ENCODE assay signal across 19 mouse cellular contexts in genomic region chr3:121819693-121820200, GRCm38 (mm10). TPM values are rescaled to one million over a fixed set of nuclear protein-coding genes. Genes with fewer than 3 reads are reported as not detected.
DNase-seq lines count a peak whose midpoint lies in the region; ATAC-seq and TF ChIP-seq lines count a peak whose summit lies in the region.
"Had no signal": no experiment of that assay in that cellular context is flagged by ENCODE, and none has a peak within 500 bp of the region (broad histone marks: within the 10 kb centered on the region; RNA-seq: fewer than 3 reads in every experiment).

No protein-coding gene starts in this region.

- H3K4me3 ChIP-seq in midbrain, embryonic 11.5 days (ENCODE audit: low read depth, low read length), result no peak overlapping the region
- H3K4me3 ChIP-seq in midbrain, postnatal 0 days (ENCODE audit: low read depth, low read length), result no peak overlapping the region
- no peak overlapping the region for H3K4me3 ChIP-seq in intestine, postnatal 0 days (ENCODE audit: low read depth, low read length)
- H3K4me3 ChIP-seq in stomach, embryonic 16.5 days (replicated peaks; ENCODE audit: low read length), result no peak overlapping the region
- H3K4me3 ChIP-seq in cerebellum, adult 2 months (replicated peaks; ENCODE audit: insufficient read depth, low read depth, low read length), result no peak overlapping the region
- H3K4me3 ChIP-seq in midbrain, embryonic 13.5 days (replicated peaks), result no peak overlapping the region
- H3K4me3 ChIP-seq in forebrain, embryonic 16.5 days (replicated peaks; ENCODE audit: low read length), result no peak overlapping the region
- H3K4me3 ChIP-seq: embryonic facial prominence, embryonic 13.5 days; forebrain, embryonic 12.5 days; heart, embryonic 12.5 days; hindbrain, embryonic 10.5 days had no signal

- no peak overlapping the region for H3K9ac ChIP-seq in midbrain, embryonic 11.5 days (ENCODE audit: low read length)
- H3K9ac ChIP-seq in midbrain, postnatal 0 days (replicated peaks; ENCODE audit: low read length, poor library complexity, severe bottlenecking), result no peak overlapping the region
- no peak overlapping the region for H3K9ac ChIP-seq in intestine, postnatal 0 days (ENCODE audit: low read depth, low read length)
- no peak overlapping the region for H3K9ac ChIP-seq in stomach, embryonic 16.5 days (ENCODE audit: low read length)
- no peak overlapping the region for H3K9ac ChIP-seq in midbrain, embryonic 13.5 days (replicated peaks)
- H3K9ac ChIP-seq in forebrain, embryonic 16.5 days (replicated peaks; ENCODE audit: low read depth, low read length), result no peak overlapping the region
- H3K9ac ChIP-seq: embryonic facial prominence, embryonic 13.5 days; forebrain, embryonic 12.5 days; forebrain, postnatal 0 days; heart, embryonic 12.5 days; hindbrain, embryonic 14.5 days had no signal

- peak; percentile 61 for DNase-seq in midbrain, embryonic 11.5 days (ENCODE audit: low spot score, missing footprints)
- no peak for DNase-seq in midbrain, postnatal 0 days (ENCODE audit: low spot score)
- no peak for DNase-seq in cerebellum, adult 2 months
- DNase-seq: adrenal gland, adult 8-10 months; adrenal gland, postnatal 36 days; cerebellum, adult 9-10 months; cerebellum, postnatal 36 days; forebrain, postnatal 0 days; gastrocnemius, postnatal 14 days had no signal

- TF ChIP-seq POLR2A in cerebellum, adult 2 months (IDR thresholded peaks at IDR 0.05; ENCODE audit: borderline replicate concordance, insufficient read depth, low read length), result no peak

- no peaks in the 10 kb centered on the region for H3K9me3 ChIP-seq in midbrain, embryonic 11.5 days (ENCODE audit: control insufficient read depth, low read length)
- no peaks in the 10 kb centered on the region for H3K9me3 ChIP-seq in midbrain, postnatal 0 days (ENCODE audit: low read length)
- no peaks in the 10 kb centered on the region for H3K9me3 ChIP-seq in intestine, postnatal 0 days (ENCODE audit: control insufficient read depth)
- no peaks in the 10 kb centered on the region for H3K9me3 ChIP-seq in stomach, embryonic 16.5 days (replicated peaks; ENCODE audit: control insufficient read depth, low read length)
- H3K9me3 ChIP-seq in midbrain, embryonic 13.5 days, result no peaks in the 10 kb centered on the region
- no peaks in the 10 kb centered on the region for H3K9me3 ChIP-seq in forebrain, embryonic 16.5 days (ENCODE audit: control insufficient read depth, low read length)
- H3K9me3 ChIP-seq: embryonic facial prominence, embryonic 13.5 days; forebrain, embryonic 12.5 days; heart, embryonic 12.5 days; hindbrain, embryonic 10.5 days had no signal

- no peak for ATAC-seq in midbrain, embryonic 11.5 days (ENCODE audit: low FRiP score)
- ATAC-seq in midbrain, postnatal 0 days (ENCODE audit: low FRiP score), result no peak
- peak; percentile 37; the same call in 1 of the 2 replicates for ATAC-seq in intestine, postnatal 0 days
- ATAC-seq in stomach, embryonic 16.5 days (ENCODE audit: insufficient read depth, low FRiP score), result no peak
- ATAC-seq in midbrain, embryonic 13.5 days, result no peak
- ATAC-seq in forebrain, embryonic 16.5 days, result no peak
- ATAC-seq: forebrain, postnatal 0 days had no signal

- no peak overlapping the region for H3K27ac ChIP-seq in midbrain, embryonic 11.5 days (ENCODE audit: low read depth, low read length)
- H3K27ac ChIP-seq in midbrain, postnatal 0 days (ENCODE audit: low read depth, low read length), result no peak overlapping the region
- peak overlapping the region; percentile 57; the same call in 1 of the 2 replicates for H3K27ac ChIP-seq in intestine, postnatal 0 days (ENCODE audit: low read depth, low read length)
- peak overlapping the region; percentile 82 for H3K27ac ChIP-seq in stomach, embryonic 16.5 days (ENCODE audit: low read length)
- H3K27ac ChIP-seq in cerebellum, adult 2 months (ENCODE audit: insufficient read depth, low read length), result no peak overlapping the region
- H3K27ac ChIP-seq in midbrain, embryonic 13.5 days, result no peak overlapping the region
- H3K27ac ChIP-seq in forebrain, embryonic 16.5 days (ENCODE audit: low read length), result no peak overlapping the region
- H3K27ac ChIP-seq: embryonic facial prominence, embryonic 13.5 days; forebrain, embryonic 12.5 days; hindbrain, embryonic 10.5 days; hindbrain, embryonic 14.5 days had no signal

- no peak overlapping the region for H3K4me2 ChIP-seq in midbrain, embryonic 11.5 days
- H3K4me2 ChIP-seq in midbrain, postnatal 0 days (ENCODE audit: low read depth, low read length, poor library complexity, severe bottlenecking), result no peak overlapping the region
- H3K4me2 ChIP-seq in intestine, postnatal 0 days (replicated peaks; ENCODE audit: low read depth), result no peak overlapping the region
- no peak overlapping the region for H3K4me2 ChIP-seq in stomach, embryonic 16.5 days (ENCODE audit: low read depth, low read length)
- H3K4me2 ChIP-seq in midbrain, embryonic 13.5 days (replicated peaks), result no peak overlapping the region
- no peak overlapping the region for H3K4me2 ChIP-seq in forebrain, embryonic 16.5 days (ENCODE audit: low read length)
- H3K4me2 ChIP-seq: embryonic facial prominence, embryonic 13.5 days; forebrain, embryonic 12.5 days; heart, embryonic 12.5 days; hindbrain, embryonic 14.5 days had no signal

- no peak for TF ChIP-seq CTCF in midbrain, postnatal 0 days (IDR thresholded peaks at IDR 0.05)
- TF ChIP-seq CTCF in intestine, postnatal 0 days (IDR thresholded peaks at IDR 0.05; ENCODE audit: low read depth), result no peak
- no peak for TF ChIP-seq CTCF in cerebellum, adult 2 months (IDR thresholded peaks at IDR 0.05; ENCODE audit: borderline replicate concordance, insufficient read depth, low read depth, low read length)

- WGBS in midbrain, embryonic 11.5 days, result 89% methylated on average over 3 of the region's 3 CpGs
- 82% methylated on average over 3 of the region's 3 CpGs for WGBS in midbrain, postnatal 0 days
- WGBS in intestine, postnatal 0 days, result 40% methylated on average over 3 of the region's 3 CpGs
- 63% methylated on average over 3 of the region's 3 CpGs for WGBS in stomach, embryonic 16.5 days
- WGBS in cerebellum, adult 2 months, result 69% methylated on average over 3 of the region's 3 CpGs
- WGBS in midbrain, embryonic 13.5 days, result 88% methylated on average over 3 of the region's 3 CpGs
- 76% methylated on average over 3 of the region's 3 CpGs for WGBS in forebrain, embryonic 16.5 days

- no peaks in the 10 kb centered on the region for H3K27me3 ChIP-seq in midbrain, embryonic 11.5 days (ENCODE audit: control insufficient read depth, insufficient read depth, low read length)
- H3K27me3 ChIP-seq in midbrain, postnatal 0 days (ENCODE audit: insufficient read depth, low read length), result no peaks in the 10 kb centered on the region
- H3K27me3 ChIP-seq in intestine, postnatal 0 days (replicated peaks; ENCODE audit: control insufficient read depth, insufficient read depth, low read length), result no peaks in the 10 kb centered on the region
- H3K27me3 ChIP-seq in stomach, embryonic 16.5 days (ENCODE audit: control insufficient read depth, insufficient read depth, low read length), result no peaks in the 10 kb centered on the region
- H3K27me3 ChIP-seq in cerebellum, adult 2 months (ENCODE audit: control insufficient read depth, insufficient read depth, low read length), result no peaks in the 10 kb centered on the region
- H3K27me3 ChIP-seq in midbrain, embryonic 13.5 days, result no peaks in the 10 kb centered on the region
- no peaks in the 10 kb centered on the region for H3K27me3 ChIP-seq in forebrain, embryonic 16.5 days (replicated peaks; ENCODE audit: control insufficient read depth, insufficient read depth, low read length)
- H3K27me3 ChIP-seq: CH12.LX; embryonic facial prominence, embryonic 13.5 days; forebrain, embryonic 12.5 days; heart, embryonic 12.5 days had no signal

- H3K4me1 ChIP-seq in midbrain, embryonic 11.5 days (ENCODE audit: control insufficient read depth, insufficient read depth, low read length), result peaks cover 4% of the 10 kb centered on the region
- H3K4me1 ChIP-seq in midbrain, postnatal 0 days (ENCODE audit: insufficient read depth, low read length), result no peaks in the 10 kb centered on the region
- H3K4me1 ChIP-seq in intestine, postnatal 0 days (replicated peaks; ENCODE audit: control insufficient read depth, insufficient read depth, low read length), result 0 out of 2 replicates have a peak, but pooled peaks cover 3% of the 10 kb centered on the region
- peaks cover 9% of the 10 kb centered on the region for H3K4me1 ChIP-seq in stomach, embryonic 16.5 days (ENCODE audit: control insufficient read depth, insufficient read depth, low read length)
- no peaks in the 10 kb centered on the region; the same call in 1 of the 2 replicates for H3K4me1 ChIP-seq in cerebellum, adult 2 months (ENCODE audit: control insufficient read depth, insufficient read depth, low read length)
- peaks cover 6% of the 10 kb centered on the region for H3K4me1 ChIP-seq in midbrain, embryonic 13.5 days (replicated peaks)
- H3K4me1 ChIP-seq in forebrain, embryonic 16.5 days (replicated peaks; ENCODE audit: control insufficient read depth, insufficient read depth, low read length), result peaks cover 5% of the 10 kb centered on the region

- H3K36me3 ChIP-seq in midbrain, embryonic 11.5 days (ENCODE audit: control insufficient read depth, insufficient read depth, low read length), result no peaks in the 10 kb centered on the region
- no peaks in the 10 kb centered on the region for H3K36me3 ChIP-seq in midbrain, postnatal 0 days (ENCODE audit: insufficient read depth, low read length)
- no peaks in the 10 kb centered on the region for H3K36me3 ChIP-seq in intestine, postnatal 0 days (ENCODE audit: control insufficient read depth, insufficient read depth)
- no peaks in the 10 kb centered on the region for H3K36me3 ChIP-seq in stomach, embryonic 16.5 days (ENCODE audit: control insufficient read depth, insufficient read depth, low read length)
- H3K36me3 ChIP-seq in midbrain, embryonic 13.5 days, result no peaks in the 10 kb centered on the region
- H3K36me3 ChIP-seq in forebrain, embryonic 16.5 days (ENCODE audit: control insufficient read depth, insufficient read depth), result no peaks in the 10 kb centered on the region
- H3K36me3 ChIP-seq: embryonic facial prominence, embryonic 13.5 days; forebrain, embryonic 12.5 days; heart, embryonic 12.5 days; hindbrain, embryonic 10.5 days had no signal

RNA-seq across cellular contexts. Expression of gene Abcd3, which starts 4.6 kb away (rescaled TPM):
- 58.7 and 60.0 TPM in 2 replicates for polyA plus RNA-seq in midbrain, embryonic 11.5 days (2014; fragmentation: Nextera tagmentation; extraction: Ambion mirVana)
- total RNA-seq in midbrain, postnatal 0 days (2014; rRNA removed), result 51.1 and 66.4 TPM in 2 replicates
- 76.1 and 77.5 TPM in 2 replicates for polyA plus RNA-seq in midbrain, postnatal 0 days (2015; fragmentation: Nextera tagmentation; extraction: Ambion mirVana)
- 46.9 and 53.0 TPM in 2 replicates for polyA plus RNA-seq in intestine, postnatal 0 days (2015; fragmentation: Nextera tagmentation; extraction: Ambion mirVana)
- 90.5 and 95.6 TPM in 2 replicates for polyA plus RNA-seq in stomach, embryonic 16.5 days (2015; fragmentation: Nextera tagmentation; extraction: Ambion mirVana)
- 31.7 and 31.9 TPM in 2 replicates for polyA plus RNA-seq in cerebellum, adult 2 months (2012; rRNA removed)
- polyA plus RNA-seq in midbrain, embryonic 13.5 days (2015; fragmentation: Nextera tagmentation; extraction: Ambion mirVana), result 62.5 and 63.0 TPM in 2 replicates
- 72.8 and 75.1 TPM in 2 replicates for polyA plus RNA-seq in forebrain, embryonic 16.5 days (2015; fragmentation: Nextera tagmentation; extraction: Ambion mirVana)

Comparison
In these comparisons a context has a peak if more than half of its experiments do, and no peak if none do; other contexts are left out.
1. H3K27ac ChIP-seq: peak in intestine, postnatal 0 days (single experiment) and stomach, embryonic 16.5 days (single experiment); none in midbrain, embryonic 11.5 days (single experiment), midbrain, postnatal 0 days (single experiment), cerebellum, adult 2 months (single experiment), midbrain, embryonic 13.5 days (single experiment) and forebrain, embryonic 16.5 days (single experiment).